ENCODE assay signal across 8 mouse cellular contexts in genomic region chr6:71831581-71831960, GRCm38 (mm10). TPM values are rescaled to one million over a fixed set of nuclear protein-coding genes. Genes with fewer than 3 reads are reported as not detected.
DNase-seq lines count a peak whose midpoint lies in the region; ATAC-seq and TF ChIP-seq lines count a peak whose summit lies in the region.

No protein-coding gene starts in this region.

- peaks cover 4 to 23% of the 10 kb centered on the region in 2 experiments; a peak in 3 of 4 replicates for H3K4me1 ChIP-seq in CH12.LX (ENCODE audit: control insufficient read depth in 1 of 2, insufficient read depth in 2 of 2)
- H3K4me1 ChIP-seq in forebrain, embryonic 11.5 days (replicated peaks; ENCODE audit: control insufficient read depth, insufficient read depth, low read length), result no peaks in the 10 kb centered on the region; the same call in 1 of the 2 replicates
- H3K4me1 ChIP-seq in heart, embryonic 16.5 days (ENCODE audit: control insufficient read depth, insufficient read depth, low read length), result peaks cover 8% of the 10 kb centered on the region
- H3K4me1 ChIP-seq in liver, embryonic 15.5 days (replicated peaks), result peaks cover 28% of the 10 kb centered on the region
- peaks cover 14% of the 10 kb centered on the region; the same call in 1 of the 2 replicates for H3K4me1 ChIP-seq in neural tube, embryonic 12.5 days

- H3K4me2 ChIP-seq in CH12.LX (ENCODE audit: insufficient read depth, low read depth, poor library complexity, severe bottlenecking), result peak overlapping the region; percentile 88
- H3K4me2 ChIP-seq in forebrain, embryonic 11.5 days (ENCODE audit: low read depth, low read length, severe bottlenecking), result peak overlapping the region; percentile 69
- H3K4me2 ChIP-seq in heart, embryonic 16.5 days (ENCODE audit: low read depth, low read length), result peak overlapping the region; percentile 86
- H3K4me2 ChIP-seq in liver, embryonic 15.5 days, result peak overlapping the region; percentile 92
- H3K4me2 ChIP-seq in neural tube, embryonic 12.5 days (replicated peaks), result peak overlapping the region; percentile 59

- H3K9me3 ChIP-seq in CH12.LX (replicated peaks; ENCODE audit: low read length), result no peaks in the 10 kb centered on the region
- no peaks in the 10 kb centered on the region for H3K9me3 ChIP-seq in forebrain, embryonic 11.5 days (ENCODE audit: control insufficient read depth, low read length)
- no peaks in the 10 kb centered on the region for H3K9me3 ChIP-seq in heart, embryonic 16.5 days (replicated peaks; ENCODE audit: control insufficient read depth, low read length)
- H3K9me3 ChIP-seq in liver, embryonic 15.5 days (replicated peaks), result no peaks in the 10 kb centered on the region
- H3K9me3 ChIP-seq in neural tube, embryonic 12.5 days, result no peaks in the 10 kb centered on the region

- peak; percentile 99 for ATAC-seq in forebrain, embryonic 11.5 days (replicated peaks; ENCODE audit: low FRiP score)
- ATAC-seq in heart, embryonic 16.5 days (replicated peaks; ENCODE audit: extremely low read depth, insufficient read depth, low FRiP score), result peak; percentile 99
- peak; percentile 98 for ATAC-seq in liver, embryonic 15.5 days (ENCODE audit: insufficient read depth)
- ATAC-seq in neural tube, embryonic 12.5 days (ENCODE audit: low FRiP score, low read depth), result peak; percentile 100

- no peak for TF ChIP-seq EP300 in CH12.LX (IDR thresholded peaks at IDR 0.05; ENCODE audit: low read length)

- peak; percentile 97 for DNase-seq in CH12.LX (ENCODE audit: extremely low read depth)
- DNase-seq in c-Kit-positive CD71-positive TER-119-negative erythroid progenitor cells, embryonic 14.5 days (ENCODE audit: low read depth), result peak; percentile 93
- peak; percentile 96 for DNase-seq in forebrain, embryonic 11.5 days (ENCODE audit: low spot score)
- peak; percentile 96 to 99 for DNase-seq in kidney, postnatal 36 days
- peak; percentile 96 for DNase-seq in telencephalon, adult 2 months (ENCODE audit: low read depth, low spot score)

- in situ Hi-C loops in CH12.LX (cut with MboI; ENCODE audit: low pct_ligation_motif_present, low pct_unique_long_range_greater_than_20kb, low sequenced_read_pairs), result no loop called here

- peaks cover 31% of the 10 kb centered on the region for H3K79me2 ChIP-seq in CH12.LX (replicated peaks; ENCODE audit: control insufficient read depth, extremely low read depth, insufficient read depth, poor library complexity, severe bottlenecking)

- no peaks in the 10 kb centered on the region for H3K27me3 ChIP-seq in CH12.LX (replicated peaks)
- H3K27me3 ChIP-seq in forebrain, embryonic 11.5 days (ENCODE audit: control insufficient read depth, insufficient read depth, low read length), result no peaks in the 10 kb centered on the region
- H3K27me3 ChIP-seq in heart, embryonic 16.5 days (ENCODE audit: control insufficient read depth, insufficient read depth, low read length), result no peaks in the 10 kb centered on the region
- no peaks in the 10 kb centered on the region for H3K27me3 ChIP-seq in liver, embryonic 15.5 days
- H3K27me3 ChIP-seq in neural tube, embryonic 12.5 days (replicated peaks), result no peaks in the 10 kb centered on the region

- peak overlapping the region; percentile 94 for H3K27ac ChIP-seq in CH12.LX (ENCODE audit: insufficient read depth, low read depth)
- H3K27ac ChIP-seq in forebrain, embryonic 11.5 days (ENCODE audit: low read depth, low read length), result peak overlapping the region; percentile 75
- peak overlapping the region; percentile 98 for H3K27ac ChIP-seq in heart, embryonic 16.5 days (ENCODE audit: low read length)
- H3K27ac ChIP-seq in liver, embryonic 15.5 days (replicated peaks), result peak overlapping the region; percentile 97
- H3K27ac ChIP-seq in neural tube, embryonic 12.5 days, result peak overlapping the region; percentile 51

- H3K4me3 ChIP-seq in CH12.LX (replicated peaks in 1 of 3; ENCODE audit: low read depth in 2 of 3, low read length in 2 of 3, poor library complexity in 1 of 3), result peak overlapping the region; percentile 86 to 100 (median 97)
- H3K4me3 ChIP-seq in forebrain, embryonic 11.5 days (ENCODE audit: low read depth, low read length), result peak overlapping the region; percentile 89
- peak overlapping the region; percentile 99 for H3K4me3 ChIP-seq in heart, embryonic 16.5 days (ENCODE audit: low read length)
- H3K4me3 ChIP-seq in liver, embryonic 15.5 days (replicated peaks), result peak overlapping the region; percentile 100
- H3K4me3 ChIP-seq in neural tube, embryonic 12.5 days, result peak overlapping the region; percentile 73

- peaks cover 4 to 26% of the 10 kb centered on the region in 2 experiments for H3K36me3 ChIP-seq in CH12.LX (replicated peaks in 1 of 2; ENCODE audit: control insufficient read depth in 1 of 2, insufficient read depth in 1 of 2, low read length in 1 of 2)
- no peaks in the 10 kb centered on the region; the same call in 1 of the 2 replicates for H3K36me3 ChIP-seq in forebrain, embryonic 11.5 days (ENCODE audit: control insufficient read depth, insufficient read depth, low read length)
- H3K36me3 ChIP-seq in heart, embryonic 16.5 days (ENCODE audit: control insufficient read depth, insufficient read depth), result peaks cover 4% of the 10 kb centered on the region; the same call in 1 of the 2 replicates
- H3K36me3 ChIP-seq in liver, embryonic 15.5 days (replicated peaks), result peaks cover 20% of the 10 kb centered on the region
- H3K36me3 ChIP-seq in neural tube, embryonic 12.5 days, result 0 out of 2 replicates have a peak, but pooled peaks cover 3% of the 10 kb centered on the region

- peak; percentile 1; the same call in 1 of the 2 replicates for TF ChIP-seq POLR2A in CH12.LX (IDR thresholded peaks at IDR 0.05; ENCODE audit: low read depth, low read length)

- TF ChIP-seq CTCF in CH12.LX (conservative IDR thresholded peaks at IDR 0.05 in 1 of 2, IDR thresholded peaks at IDR 0.05 in 1 of 2; ENCODE audit: low read depth in 2 of 2, low read length in 2 of 2), result no peak

- dilution Hi-C loops in CH12.LX (cut with MboI; ENCODE audit: extremely low pct_ligation_motif_present, extremely low pct_unique_long_range_greater_than_20kb, low sequenced_read_pairs), result no loop called here

- WGBS in forebrain, embryonic 11.5 days, result 1% methylated on average over 21 of the region's 21 CpGs
- WGBS in heart, embryonic 16.5 days, result 0% methylated on average over 21 of the region's 21 CpGs
- under 1% methylated on average over 21 of the region's 21 CpGs for WGBS in liver, embryonic 15.5 days (ENCODE audit: insufficient replicate concordance)
- under 1% methylated on average over 21 of the region's 21 CpGs for WGBS in neural tube, embryonic 12.5 days

- no peak for TF ChIP-seq RAD21 in CH12.LX (IDR thresholded peaks at IDR 0.05; ENCODE audit: low read depth, low read length)

- peak overlapping the region; percentile 99 for H3K9ac ChIP-seq in CH12.LX (ENCODE audit: insufficient read depth, low read depth)
- H3K9ac ChIP-seq in forebrain, embryonic 11.5 days (ENCODE audit: low read length), result peak overlapping the region; percentile 88
- peak overlapping the region; percentile 98 for H3K9ac ChIP-seq in heart, embryonic 16.5 days (ENCODE audit: low read length)
- peak overlapping the region; percentile 95 for H3K9ac ChIP-seq in liver, embryonic 15.5 days
- H3K9ac ChIP-seq in neural tube, embryonic 12.5 days, result peak overlapping the region; percentile 73

TF ChIP-seq in CH12.LX, 34 proteins besides CTCF, POLR2A, EP300 and RAD21 (continues in another document):
- TF ChIP-seq KAT2A (IDR thresholded peaks at IDR 0.05; ENCODE audit: insufficient replicate concordance, low read length), result peak; percentile 68; the same call in 1 of the 2 replicates
- no peak for TF ChIP-seq MEF2A (IDR thresholded peaks at IDR 0.05; ENCODE audit: borderline replicate concordance, low read depth, low read length)
- no peak; the same call in 1 of the 2 replicates for TF ChIP-seq IRF4 (IDR thresholded peaks at IDR 0.05; ENCODE audit: low read depth, low read length)
- TF ChIP-seq PAX5 (IDR thresholded peaks at IDR 0.05; ENCODE audit: low read length), result no peak
- peak; percentile 92 for TF ChIP-seq USF2 (conservative IDR thresholded peaks at IDR 0.05; ENCODE audit: low read depth, low read length)
- TF ChIP-seq UBTF (IDR thresholded peaks at IDR 0.05; ENCODE audit: low read depth, low read length), result no peak
- TF ChIP-seq BHLHE40 (IDR thresholded peaks at IDR 0.05; ENCODE audit: low read depth, low read length), result peak; percentile 95
- TF ChIP-seq E2F4 (IDR thresholded peaks at IDR 0.05; ENCODE audit: insufficient replicate concordance, low read depth, low read length), result no peak
- no peak for TF ChIP-seq JUND (conservative IDR thresholded peaks at IDR 0.05; ENCODE audit: low read depth, low read length)
- peak; percentile 95 for TF ChIP-seq HCFC1 (IDR thresholded peaks at IDR 0.05; ENCODE audit: low read depth, low read length)
- TF ChIP-seq SIN3A (IDR thresholded peaks at IDR 0.05; ENCODE audit: low read length), result no peak; the same call in 1 of the 2 replicates
- TF ChIP-seq ETS1 (conservative IDR thresholded peaks at IDR 0.05; ENCODE audit: low read depth, low read length), result no peak
- TF ChIP-seq MAZ (IDR thresholded peaks at IDR 0.05; ENCODE audit: low read depth, low read length), result no peak
- peak; percentile 94 for TF ChIP-seq MAX (IDR thresholded peaks at IDR 0.05; ENCODE audit: low read length)
- TF ChIP-seq ZC3H11A (IDR thresholded peaks at IDR 0.05; ENCODE audit: low read depth, low read length), result no peak
- TF ChIP-seq CHD1 (IDR thresholded peaks at IDR 0.05; ENCODE audit: low read depth, low read length), result no peak; the same call in 1 of the 2 replicates
- no peak for TF ChIP-seq ZNF384 (IDR thresholded peaks at IDR 0.05; ENCODE audit: low read depth, low read length)

RNA-seq across cellular contexts. Expression of gene Immt, which starts 0.4 kb away (rescaled TPM):
- total RNA-seq in CH12.LX (2012; rRNA removed), result 97.5 and 126 TPM in 2 replicates
- total RNA-seq in CH12.LX (2014; rRNA removed), result 156 and 161 TPM in 2 replicates
- 146 and 156 TPM in 2 replicates for polyA plus RNA-seq in CH12.LX (2012; ENCODE audit: insufficient read length, low read depth)
- polyA plus RNA-seq in forebrain, embryonic 11.5 days (2014; fragmentation: Nextera tagmentation; extraction: Ambion mirVana), result 201 and 211 TPM in 2 replicates
- polyA plus RNA-seq in heart, embryonic 16.5 days (2015; fragmentation: Nextera tagmentation; extraction: Ambion mirVana), result 368 and 402 TPM in 2 replicates
- 121 and 123 TPM in 2 replicates for polyA plus RNA-seq in liver, embryonic 15.5 days (2015; fragmentation: Nextera tagmentation; extraction: Ambion mirVana)
- polyA plus RNA-seq in neural tube, embryonic 12.5 days (2016; fragmentation: Nextera tagmentation; extraction: Ambion mirVana), result 155 and 162 TPM in 2 replicates

RNA-seq across cellular contexts. Expression of gene Mrpl35, which starts 4.8 kb away (rescaled TPM):
- total RNA-seq in CH12.LX (2012; rRNA removed) (35.8 and 36.3 TPM in 2 replicates), CH12.LX (2014; rRNA removed) (54.2 and 70.2 TPM in 2 replicates)
- 82.7 and 85.1 TPM in 2 replicates for polyA plus RNA-seq in CH12.LX (2012; ENCODE audit: insufficient read length, low read depth)
- 56.5 and 59.4 TPM in 2 replicates for polyA plus RNA-seq in forebrain, embryonic 11.5 days (2014; fragmentation: Nextera tagmentation; extraction: Ambion mirVana)
- polyA plus RNA-seq in heart, embryonic 16.5 days (2015; fragmentation: Nextera tagmentation; extraction: Ambion mirVana), result 61.3 and 61.7 TPM in 2 replicates
- polyA plus RNA-seq in liver, embryonic 15.5 days (2015; fragmentation: Nextera tagmentation; extraction: Ambion mirVana), result 51.4 and 56.5 TPM in 2 replicates
- 46.3 and 48.6 TPM in 2 replicates for polyA plus RNA-seq in neural tube, embryonic 12.5 days (2016; fragmentation: Nextera tagmentation; extraction: Ambion mirVana)

Comparison
In these comparisons a context has a peak if more than half of its experiments do, and no peak if none do; other contexts are left out.
1. Peak in every context shown above with its lines: DNase-seq, ATAC-seq, H3K4me3 ChIP-seq and H3K27ac ChIP-seq.